Mouse (Mus musculus) myocyte (in vitro differentiated cells): Measurements from ENCODE around the gene Gstm2. TPM values are rescaled to one million over a fixed set of nuclear protein-coding genes. Genes with fewer than 3 reads are reported as not detected.

Experiments
- H3K27me3 ChIP-seq: one replicate; pipeline ENCODE4 v1.6.1; 2011; ENCODE audit not compliant: control insufficient read depth, insufficient read depth, insufficient read length
- H3K36me3 ChIP-seq: one replicate; pipeline ENCODE4 v1.6.1; 2011; ENCODE audit not compliant: control insufficient read depth, insufficient read depth
- H3K4me2 ChIP-seq: one replicate; pipeline ENCODE4 v1.6.1; 2011; ENCODE audit warnings: low read depth, control low read depth
- H3K4me3 ChIP-seq: one replicate; pipeline ENCODE4 v1.5.1; 2011; ENCODE audit warnings: mild to moderate bottlenecking, control low read depth, moderate library complexity
- H3K79me2 ChIP-seq: one replicate; pipeline ENCODE4 v1.6.1; 2011; ENCODE audit not compliant: control insufficient read depth, insufficient read depth
- H3ac ChIP-seq: one replicate; pipeline ENCODE4 v1.6.1; 2011; ENCODE audit not compliant: control insufficient read depth, insufficient read length
- CEBPB ChIP-seq: IDR thresholded peaks from 2 replicates; pipeline ENCODE4 v1.6.1; 2011; ENCODE audit warnings: mild to moderate bottlenecking, moderate library complexity; ENCODE audit not compliant: poor library complexity, insufficient read depth, severe bottlenecking
- E2F4 ChIP-seq: IDR thresholded peaks from one replicate; pipeline ENCODE4 v1.6.1; 2011; ENCODE audit warnings: mild to moderate bottlenecking, control low read depth, moderate library complexity; ENCODE audit not compliant: insufficient read depth
- MAX ChIP-seq: IDR thresholded peaks from one replicate; pipeline ENCODE4 v1.6.1; 2011; ENCODE audit warnings: low read depth, mild to moderate bottlenecking, control low read depth
- MYOD1 ChIP-seq, 3 experiments: IDR thresholded peaks; one replicate each; pipeline ENCODE4 v1.6.1; 2011; ENCODE audit warnings: control low read depth in 2 of 3, low read depth in 2 of 3, mild to moderate bottlenecking in 2 of 3, moderate library complexity in 1 of 3; ENCODE audit not compliant: insufficient read length in 2 of 3, control insufficient read depth in 1 of 3
- MYOG ChIP-seq, 3 experiments: IDR thresholded peaks; one replicate each; pipeline ENCODE4 v1.6.1; 2011; ENCODE audit warnings: control low read depth in 2 of 3, low read depth in 2 of 3, mild to moderate bottlenecking in 2 of 3; ENCODE audit not compliant: insufficient read length in 2 of 3, control insufficient read depth in 1 of 3, insufficient read depth in 1 of 3
- POLR2A ChIP-seq: IDR thresholded peaks from one replicate; pipeline ENCODE4 v1.6.1; 2011; ENCODE audit warnings: low read depth, mild to moderate bottlenecking, control low read depth, moderate library complexity; ENCODE audit not compliant: insufficient read length
- POLR2AphosphoS2 ChIP-seq: IDR thresholded peaks from one replicate; pipeline ENCODE4 v1.6.1; 2011; ENCODE audit warnings: low read depth, control low read depth; ENCODE audit not compliant: insufficient read length
- REST ChIP-seq: IDR thresholded peaks from one replicate; pipeline ENCODE4 v1.6.1; 2011; ENCODE audit warnings: mild to moderate bottlenecking, control low read depth, moderate library complexity; ENCODE audit not compliant: insufficient read depth, insufficient read length
- SRF ChIP-seq: IDR thresholded peaks from one replicate; pipeline ENCODE4 v1.6.1; 2011; ENCODE audit warnings: low read depth; ENCODE audit not compliant: control insufficient read depth, insufficient read length
- TCF12 ChIP-seq: IDR thresholded peaks from one replicate; pipeline ENCODE4 v1.6.1; 2011; ENCODE audit warnings: mild to moderate bottlenecking, control low read depth; ENCODE audit not compliant: poor library complexity, insufficient read depth, severe bottlenecking
- TCF3 ChIP-seq: IDR thresholded peaks from one replicate; pipeline ENCODE4 v1.6.1; 2011; ENCODE audit warnings: low read depth, control low read depth; ENCODE audit not compliant: insufficient read length
- USF1 ChIP-seq: IDR thresholded peaks from one replicate; pipeline ENCODE4 v1.6.1; 2011; ENCODE audit warnings: low read depth, mild to moderate bottlenecking, control low read depth, moderate library complexity
- polyA plus RNA-seq: library from polyadenylated mRNA; unstranded; fragments of >200 nt; fragmentation: generic; extraction: Trizol; gene quantifications from one replicate; pipeline ENCODE4 v1.2.1, GENCODE M21; 2012; ENCODE audit warnings: missing spikeins

Gstm2 gene
- 17.1 TPM for polyA plus RNA-seq

- Histone ChIP-seq H3K36me3 (no peaks in the 10 kb centered on the region), H3K27me3 (no peaks in the 10 kb centered on the region), H3K79me2 (no peaks in the 10 kb centered on the region), H3K4me3 (no peak within 1 kb of the TSS), H3K4me2 (peak within 1 kb of the TSS; percentile 31), H3ac (no peak within 1 kb of the TSS)
- TF ChIP-seq E2F4 (no peak), TCF12 (no peak), POLR2A (no peak), SRF (no peak), USF1 (no peak), MYOG (IDR thresholded peaks at IDR 0.05; ENCODE audit: control insufficient read depth in 1 of 3, insufficient read depth in 1 of 3, insufficient read length in 2 of 3, low read depth in 2 of 3) (no peak), MYOD1 (IDR thresholded peaks at IDR 0.05; ENCODE audit: control insufficient read depth in 1 of 3, insufficient read length in 2 of 3, low read depth in 2 of 3) (no peak), CEBPB (no peak), POLR2AphosphoS2 (no peak)
These were observed at the start of gene Gstm2 for GRCm38 (mm10) chr3:107986041-107986562. TSS of gene Gstm2 (minus strand) at chr3:107986453.

GRCm38 (mm10) chr3:108033156-108033555 is 46.9 kb upstream of the Gstm2 start:
- no peak overlapping the region for H3ac ChIP-seq
- H3K4me2 ChIP-seq: no peak overlapping the region
- H3K79me2 ChIP-seq: no peaks in the 10 kb centered on the region
- H3K4me3 ChIP-seq: no peak overlapping the region
- H3K27me3 ChIP-seq: peaks cover 25% of the 10 kb centered on the region
- no peaks in the 10 kb centered on the region for H3K36me3 ChIP-seq
- TF ChIP-seq REST (no peak), TCF3 (no peak), TCF12 (no peak), POLR2A (no peak), SRF (no peak), USF1 (no peak), CEBPB (no peak), E2F4 (no peak), POLR2AphosphoS2 (no peak), MYOD1 (IDR thresholded peaks at IDR 0.05; ENCODE audit: control insufficient read depth in 1 of 3, insufficient read length in 2 of 3, low read depth in 2 of 3) (no peak), MAX (no peak), MYOG (IDR thresholded peaks at IDR 0.05; ENCODE audit: control insufficient read depth in 1 of 3, insufficient read depth in 1 of 3, insufficient read length in 2 of 3, low read depth in 2 of 3) (no peak)

GRCm38 (mm10) chr3:108032113-108032512 is 45.9 kb upstream of the Gstm2 start:
- no peak overlapping the region for H3K4me2 ChIP-seq
- no peak for TF ChIP-seq MAX
- no peak for TF ChIP-seq TCF3
- no peak for TF ChIP-seq REST
- no peak for TF ChIP-seq SRF
- no peak overlapping the region for H3ac ChIP-seq

GRCm38 (mm10) chr3:108028641-108029365 is 42.5 kb upstream of the Gstm2 start:
- TF ChIP-seq MYOD1 (IDR thresholded peaks at IDR 0.05; ENCODE audit: control insufficient read depth in 1 of 3, insufficient read length in 2 of 3, low read depth in 2 of 3) (no peak), SRF (no peak), TCF12 (no peak), TCF3 (no peak), POLR2AphosphoS2 (no peak), REST (no peak), POLR2A (no peak)
- Histone ChIP-seq H3K4me3 (no peak overlapping the region), H3K36me3 (no peaks in the 10 kb centered on the region), H3K27me3 (peaks cover 31% of the 10 kb centered on the region), H3K79me2 (no peaks in the 10 kb centered on the region), H3K4me2 (no peak overlapping the region), H3ac (no peak overlapping the region)

More at GRCm38 (mm10) chr3:108032113-108032512, 45.9 kb upstream of the Gstm2 start:
- H3K27me3 ChIP-seq: peaks cover 29% of the 10 kb centered on the region
- H3K79me2 ChIP-seq: no peaks in the 10 kb centered on the region
- no peak overlapping the region for H3K4me3 ChIP-seq
- H3K36me3 ChIP-seq: no peaks in the 10 kb centered on the region

- no peak for TF ChIP-seq E2F4
- no peak for TF ChIP-seq MYOG (IDR thresholded peaks at IDR 0.05; ENCODE audit: control insufficient read depth in 1 of 3, insufficient read depth in 1 of 3, insufficient read length in 2 of 3, low read depth in 2 of 3)
- TF ChIP-seq REST: no peak
- TF ChIP-seq SRF: no peak
- TF ChIP-seq CEBPB: no peak
- TF ChIP-seq USF1: no peak
- TF ChIP-seq TCF12: no peak
- TF ChIP-seq MAX: no peak
- TF ChIP-seq MYOD1 (IDR thresholded peaks at IDR 0.05; ENCODE audit: control insufficient read depth in 1 of 3, insufficient read length in 2 of 3, low read depth in 2 of 3): no peak
- TF ChIP-seq POLR2AphosphoS2: no peak
- no peak overlapping the region for H3ac ChIP-seq
- peaks cover 38% of the 10 kb centered on the region for H3K27me3 ChIP-seq
- H3K36me3 ChIP-seq: no peaks in the 10 kb centered on the region
- no peak overlapping the region for H3K4me2 ChIP-seq
- H3K4me3 ChIP-seq: no peak overlapping the region
- H3K79me2 ChIP-seq: no peaks in the 10 kb centered on the region
These were observed 40.3 kb upstream of the Gstm2 start for GRCm38 (mm10) chr3:108026597-108026996.
